Mouse (Mus musculus): Measurements from ENCODE around the gene Ulk4. TPM values are rescaled to one million over a fixed set of nuclear protein-coding genes. Genes with fewer than 3 reads are reported as not detected.
"Not testable (repeated sequence)": the region's sequence is repeated elsewhere in the genome, so short reads cannot be mapped to it uniquely, and the experiment has no call there.

The Ulk4 gene
- total RNA-seq, 2 experiments from 2014 or later: 9.5 to 9.9 TPM

DNA sequence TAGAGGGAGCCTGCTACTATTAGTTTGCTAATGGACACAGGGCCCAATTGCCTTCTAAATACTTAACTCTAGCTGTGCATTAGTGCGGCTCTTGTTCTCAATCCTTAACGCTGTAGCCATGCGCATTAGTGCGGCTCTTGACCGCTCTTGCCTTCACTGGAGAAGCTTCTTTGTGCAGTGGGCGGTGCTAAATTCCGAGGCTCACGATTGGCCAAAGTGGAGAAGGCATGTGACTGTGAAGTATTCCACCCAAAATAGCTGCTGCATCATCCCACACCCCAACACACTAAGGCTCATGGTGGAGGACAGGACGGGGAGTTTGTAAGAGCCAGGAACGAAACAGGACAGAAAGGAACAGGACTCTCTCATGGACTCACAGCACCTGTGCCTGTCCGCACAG, 58.4 kb downstream of the Ulk4 start:
- DNase-seq (ENCODE audit: low spot score in 2 of 2): no peak

DNA sequence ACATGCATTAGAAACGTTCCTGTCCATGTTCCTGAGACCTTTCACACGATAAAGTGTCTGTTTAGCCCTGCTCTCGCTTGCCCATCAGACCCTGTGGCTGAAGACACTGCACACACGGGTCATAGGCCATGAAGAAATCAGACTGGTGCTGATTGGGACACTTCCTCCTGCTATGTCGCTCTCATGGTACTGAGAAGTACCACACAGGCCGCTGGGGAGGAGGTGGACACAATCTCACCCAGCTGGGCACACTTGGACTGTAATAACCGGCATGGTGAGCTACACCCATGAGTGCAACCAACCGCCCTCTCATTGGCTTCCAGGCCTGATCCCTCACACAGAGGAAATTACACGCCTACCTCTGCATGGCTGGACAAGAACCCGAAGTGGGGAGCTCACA, 58.8 kb downstream of the Ulk4 start:
- DNase-seq (ENCODE audit: low spot score in 2 of 2): no peak
- Histone ChIP-seq H3K4me3 (no peak overlapping the region), H3K27ac (no peak overlapping the region)
- no peak for TF ChIP-seq CTCF (conservative IDR thresholded peaks at IDR 0.05)

More for the DNA sequence above, 58.4 kb downstream of the Ulk4 start:
- no peak for TF ChIP-seq CTCF (conservative IDR thresholded peaks at IDR 0.05)
- H3K4me3 ChIP-seq: no peak overlapping the region
- no peak overlapping the region for H3K27ac ChIP-seq

DNA sequence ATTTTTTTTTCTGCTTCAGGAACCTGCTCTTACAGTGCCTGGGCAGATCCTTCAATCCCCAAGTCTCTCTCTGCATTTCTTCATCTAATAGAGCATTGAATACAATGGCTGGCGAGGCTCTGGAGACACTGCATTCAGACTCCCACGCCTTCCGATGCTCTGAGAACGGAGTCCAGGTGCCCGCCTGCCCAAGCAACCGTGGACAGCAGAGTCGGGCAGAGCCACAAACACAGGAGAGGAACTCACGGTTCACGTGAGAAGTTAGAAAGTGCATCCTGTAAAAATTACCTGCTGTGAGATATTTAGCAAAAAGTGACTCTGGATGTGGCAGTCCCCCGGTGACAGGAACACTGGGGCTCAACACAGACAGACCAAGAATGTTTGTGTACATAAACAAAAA, 59.3 kb downstream of the Ulk4 start:
- no peak for TF ChIP-seq CTCF (conservative IDR thresholded peaks at IDR 0.05)
- Histone ChIP-seq H3K27ac (no peak overlapping the region), H3K4me3 (no peak overlapping the region)
- no peak for DNase-seq (ENCODE audit: low spot score in 2 of 2)

DNA sequence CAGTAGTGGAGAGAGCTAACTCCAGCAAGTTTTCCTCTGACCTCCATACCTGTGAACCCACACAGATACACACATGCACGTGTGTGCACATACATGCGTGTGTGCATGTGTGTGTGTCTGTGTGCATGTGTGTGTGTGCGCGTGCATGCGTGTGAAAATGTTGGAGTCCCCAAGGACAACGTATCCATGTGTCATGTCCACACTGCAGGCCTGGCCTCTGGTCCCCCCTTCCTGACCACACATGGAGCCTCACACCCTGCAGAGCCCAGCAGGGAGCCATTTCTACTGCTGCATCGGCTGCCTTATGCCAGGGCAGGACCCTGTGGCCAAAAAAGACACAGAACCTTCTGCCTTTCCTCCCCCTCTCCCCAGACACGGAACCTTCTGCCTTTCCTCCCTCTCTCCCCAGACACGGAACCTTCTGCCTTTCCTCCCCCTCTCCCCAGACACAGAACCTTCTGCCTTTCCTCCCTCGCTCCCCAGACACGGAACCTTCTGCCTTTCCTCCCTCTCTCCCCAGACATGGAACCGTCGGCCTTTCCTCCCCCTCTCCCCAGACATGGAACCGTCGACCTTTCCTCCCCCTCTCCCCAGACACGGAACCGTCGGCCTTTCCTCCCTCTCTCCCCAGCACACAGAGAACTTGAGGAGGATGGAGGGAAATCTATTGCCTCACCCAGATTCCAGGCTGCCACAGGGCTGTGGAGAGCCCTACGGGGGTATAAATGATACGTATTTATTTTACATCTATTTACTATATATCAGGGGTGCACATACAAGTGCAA, 60.3 kb downstream of the Ulk4 start:
- TF ChIP-seq CTCF (conservative IDR thresholded peaks at IDR 0.05): no peak
- Histone ChIP-seq H3K27ac (no peak overlapping the region), H3K4me3 (no peak overlapping the region)
- no peak for DNase-seq (ENCODE audit: low spot score in 2 of 2)

DNA sequence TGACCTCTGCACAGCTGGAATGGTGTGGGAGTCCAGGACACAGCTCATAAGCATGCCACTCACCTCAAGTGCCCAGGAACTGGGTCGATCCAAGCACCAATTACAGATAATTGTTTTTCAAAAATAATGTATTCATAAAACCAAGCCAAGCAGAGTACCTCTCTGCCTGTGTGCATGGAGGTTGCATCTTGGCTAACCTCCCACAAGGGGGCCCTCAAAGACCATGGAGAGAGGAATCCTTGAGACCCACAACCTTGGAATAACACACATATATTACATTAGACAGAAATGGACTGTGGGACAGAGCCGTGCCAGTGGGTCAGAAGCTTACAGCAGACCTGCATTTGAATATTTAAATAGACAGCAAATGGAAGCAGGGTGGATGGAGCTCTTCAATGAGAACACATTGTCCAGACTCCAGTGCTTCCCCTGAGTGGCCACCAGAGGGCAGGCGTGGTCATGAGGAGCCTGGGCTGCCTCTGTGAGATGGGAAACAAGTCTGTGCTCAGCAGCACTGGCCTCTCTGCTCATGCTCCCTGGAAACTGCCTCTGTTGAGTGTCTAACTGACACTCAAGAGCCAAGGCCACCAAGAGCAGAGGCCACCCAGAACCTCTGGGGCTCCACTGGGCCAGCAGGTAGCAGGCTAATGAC, 61.5 kb downstream of the Ulk4 start:
- DNase-seq (ENCODE audit: low spot score in 2 of 2): peak; percentile 42 to 66
- no peak overlapping the region for H3K27ac ChIP-seq
- TF ChIP-seq CTCF (conservative IDR thresholded peaks at IDR 0.05): peak; percentile 92
- H3K4me3 ChIP-seq: no peak overlapping the region

DNA sequence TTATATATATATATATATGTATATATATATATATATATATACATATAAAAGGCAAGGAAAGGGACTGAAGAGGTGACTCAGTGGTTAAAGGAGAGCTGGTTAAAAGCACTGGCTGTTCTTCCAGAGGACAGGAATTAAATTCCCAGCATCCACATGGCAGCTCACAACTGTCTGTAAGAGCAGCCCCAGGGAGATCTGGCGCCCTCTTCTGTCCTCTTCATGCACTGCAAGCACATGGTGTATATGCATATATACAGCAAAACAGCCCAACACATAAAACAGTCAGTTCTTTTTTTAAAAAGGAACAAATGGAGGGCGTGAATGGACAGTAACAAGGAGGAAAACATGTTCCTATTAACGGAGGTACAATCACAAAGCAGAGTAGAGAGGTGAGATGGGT, 64.7 kb downstream of the Ulk4 start:
- peak; percentile 47 for TF ChIP-seq CTCF (conservative IDR thresholded peaks at IDR 0.05)
- H3K27ac ChIP-seq: no peak overlapping the region

DNA sequence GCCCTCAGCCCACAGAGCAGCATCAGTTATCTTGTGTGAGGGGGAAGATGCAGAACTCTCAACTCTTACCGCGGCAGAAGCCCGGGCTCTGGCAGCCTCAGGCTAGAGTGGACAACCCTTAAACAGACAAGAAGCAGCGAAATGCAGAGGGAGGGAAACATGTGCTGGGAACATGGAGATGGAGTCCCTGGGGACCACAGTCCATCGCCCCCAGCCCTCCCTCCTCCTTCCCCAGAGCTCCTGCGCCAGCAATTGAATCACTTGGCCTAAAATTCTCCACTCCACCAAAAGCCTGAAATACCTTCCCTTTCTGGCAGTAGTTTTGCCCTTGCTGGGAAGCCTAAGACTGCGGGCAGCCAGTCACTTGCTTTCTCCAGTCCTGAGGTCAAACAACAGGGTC, 72.0 kb downstream of the Ulk4 start:
- TF ChIP-seq CTCF (conservative IDR thresholded peaks at IDR 0.05): no peak
- Histone ChIP-seq H3K4me3 (no peak overlapping the region), H3K27ac (no peak overlapping the region)
- no peak for DNase-seq (ENCODE audit: low spot score in 2 of 2)

More for the DNA sequence above, 64.7 kb downstream of the Ulk4 start:
- no peak for DNase-seq (ENCODE audit: low spot score in 2 of 2)
- H3K4me3 ChIP-seq: no peak overlapping the region

DNA sequence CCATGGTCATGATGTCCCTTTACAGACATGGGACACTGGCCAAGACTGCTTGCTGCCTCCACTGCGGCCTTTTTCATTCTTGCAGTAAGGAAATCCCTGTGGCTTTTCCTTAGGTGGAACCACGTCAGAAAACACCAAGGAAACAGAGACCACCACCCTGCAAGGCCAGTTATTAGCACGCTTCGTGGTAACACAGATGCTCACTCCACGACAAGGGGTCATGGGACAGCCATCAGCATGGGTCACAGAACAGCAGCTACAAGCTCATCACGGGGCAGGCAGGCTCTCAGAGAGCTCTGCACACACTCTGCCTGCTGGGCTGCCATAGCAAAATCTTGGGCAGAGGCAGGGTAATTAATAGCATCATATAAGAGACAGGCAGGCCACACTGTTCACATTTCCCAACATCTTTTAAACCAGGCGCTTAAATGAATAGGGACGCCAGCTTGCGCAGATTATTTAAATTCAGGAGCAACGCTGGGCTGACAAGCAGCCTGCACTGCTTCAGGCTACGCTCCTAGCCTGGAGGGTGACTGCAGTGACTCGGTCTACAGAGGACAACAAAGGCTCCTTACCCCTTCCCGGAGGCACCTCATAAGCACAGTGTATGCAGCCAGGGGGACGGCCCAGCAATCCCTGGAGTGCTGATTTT, 72.7 kb downstream of the Ulk4 start:
- TF ChIP-seq CTCF (conservative IDR thresholded peaks at IDR 0.05): no peak
- Histone ChIP-seq H3K4me3 (no peak overlapping the region), H3K27ac (no peak overlapping the region)
- no peak for DNase-seq (ENCODE audit: low spot score in 2 of 2)

DNA sequence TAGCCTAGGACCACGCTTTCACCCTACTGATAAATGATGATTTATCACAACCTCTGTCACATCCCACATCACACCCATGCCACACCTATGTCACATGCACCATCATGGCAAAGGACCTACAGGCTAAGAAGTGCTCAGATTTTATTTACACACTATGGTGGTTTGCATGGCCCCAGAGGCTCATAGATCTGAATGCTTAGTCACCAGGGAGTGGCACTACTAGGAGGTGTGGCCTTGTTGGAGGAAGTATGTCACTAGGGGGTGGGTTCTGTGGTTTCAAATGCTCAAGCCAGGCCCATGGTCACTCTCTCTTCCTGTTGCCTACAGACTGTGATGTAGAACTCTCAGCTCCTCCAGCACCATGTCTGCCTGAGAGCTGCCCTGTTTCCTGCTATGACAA, 73.3 kb downstream of the Ulk4 start:
- TF ChIP-seq CTCF (conservative IDR thresholded peaks at IDR 0.05): no peak
- Histone ChIP-seq H3K4me3 (no peak overlapping the region), H3K27ac (no peak overlapping the region)
- no peak for DNase-seq (ENCODE audit: low spot score in 2 of 2)

DNA sequence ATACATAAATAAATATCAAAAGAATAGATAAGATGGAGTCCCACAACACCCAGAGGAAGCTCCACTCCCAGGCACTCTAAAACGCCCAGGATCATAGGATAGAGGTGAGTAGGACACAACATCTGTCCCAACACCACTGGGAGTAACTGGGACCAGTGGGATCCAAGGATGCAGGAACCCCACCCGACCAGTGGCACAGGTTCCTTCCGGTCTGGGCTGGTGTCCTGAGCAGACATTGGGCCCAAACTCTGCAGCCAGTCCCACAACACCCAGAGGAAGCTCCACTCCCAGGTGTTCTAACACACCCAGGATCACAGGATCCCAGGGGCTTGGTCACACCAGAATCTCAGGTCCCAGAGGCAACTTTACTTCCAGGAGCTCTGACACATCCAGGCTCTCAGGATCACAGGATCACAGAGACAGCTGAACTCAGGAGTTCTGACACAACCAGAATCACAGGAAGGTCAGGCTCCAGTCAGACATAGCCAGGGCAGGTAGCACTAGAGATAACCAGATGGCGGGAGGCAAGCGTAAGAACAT, 77.8 kb downstream of the Ulk4 start:
- H3K4me3 ChIP-seq; H3K27ac ChIP-seq; DNase-seq (ENCODE audit: low spot score in 2 of 2): not testable (repeated sequence)

DNA sequence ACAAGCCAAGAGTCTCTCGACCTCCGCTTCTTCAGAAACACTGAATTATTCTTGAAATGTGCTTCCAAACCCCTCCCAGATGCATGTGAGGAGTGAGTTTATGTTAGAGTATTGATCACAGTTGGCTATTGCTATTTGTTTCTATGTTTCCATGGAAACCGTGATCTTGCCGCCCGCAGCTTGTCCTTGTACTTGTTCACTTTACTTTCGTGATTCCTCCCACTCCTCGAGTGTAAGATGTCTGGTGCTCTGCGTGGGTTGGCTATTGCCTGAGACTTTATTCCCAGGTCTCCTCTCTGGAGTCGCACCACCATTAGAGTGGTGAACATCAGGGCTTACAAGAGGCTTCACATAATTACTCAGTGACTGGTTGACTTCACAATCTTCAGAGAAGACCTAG, 80.5 kb downstream of the Ulk4 start:
- DNase-seq (ENCODE audit: low spot score in 2 of 2): no peak
- TF ChIP-seq CTCF (conservative IDR thresholded peaks at IDR 0.05): no peak
- Histone ChIP-seq H3K27ac (no peak overlapping the region), H3K4me3 (no peak overlapping the region)

DNA sequence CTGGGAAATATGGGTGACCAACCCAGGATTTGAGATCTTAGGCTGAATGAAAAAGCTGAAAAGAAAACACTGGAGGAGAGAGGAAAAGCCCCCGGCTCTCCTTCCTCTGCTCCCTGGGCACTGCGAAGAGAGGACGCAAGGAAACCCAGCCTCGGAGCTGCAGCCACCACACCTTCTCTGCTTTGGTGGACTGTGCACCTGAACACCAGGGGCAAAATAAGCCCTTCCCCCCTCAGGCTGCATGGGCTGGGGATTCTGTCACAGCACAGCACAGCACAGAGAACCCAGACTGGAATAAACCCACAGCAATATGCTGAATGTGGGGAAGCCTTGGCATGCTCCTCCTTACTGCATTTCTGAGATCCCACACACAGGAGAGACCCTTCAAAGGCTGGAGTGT, 81.9 kb downstream of the Ulk4 start:
- DNase-seq (ENCODE audit: low spot score in 2 of 2): no peak
- Histone ChIP-seq H3K4me3 (no peak overlapping the region), H3K27ac (no peak overlapping the region)
- TF ChIP-seq CTCF (conservative IDR thresholded peaks at IDR 0.05): no peak

DNA sequence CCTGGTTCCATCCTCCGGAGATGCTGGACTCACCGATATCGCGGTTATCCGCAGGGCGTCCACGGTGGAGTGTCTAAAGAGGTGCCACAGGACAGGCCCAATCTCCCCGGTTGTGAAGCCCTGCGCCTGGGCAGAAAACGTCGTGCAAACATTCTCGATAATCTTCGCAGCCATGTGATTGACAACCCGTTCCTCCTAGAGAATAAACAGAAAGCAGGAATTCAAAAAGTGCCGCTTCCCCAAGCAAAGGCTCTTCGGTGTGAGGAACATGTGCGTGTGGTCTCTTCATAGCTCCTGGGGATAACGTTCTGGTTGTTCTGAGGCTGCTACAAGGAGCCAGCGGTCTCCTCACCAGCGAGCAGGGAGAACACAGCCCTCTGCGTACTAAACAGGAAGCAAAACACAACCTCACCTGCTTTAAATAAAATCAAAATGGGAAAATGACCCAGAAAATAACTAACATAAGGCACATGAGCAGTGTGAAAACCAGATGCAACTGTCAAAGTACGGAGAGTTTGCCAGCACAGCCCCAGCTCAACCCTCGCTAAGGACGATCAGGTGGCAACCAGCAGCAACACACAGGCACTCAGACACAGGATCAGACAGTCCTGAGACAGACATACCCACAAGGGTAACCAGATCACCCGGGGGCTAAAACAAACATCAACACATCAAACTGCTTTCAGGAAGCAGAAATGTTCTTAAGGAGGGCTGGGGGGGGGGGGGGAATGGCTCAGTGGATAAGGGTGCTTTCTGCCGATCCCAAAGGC, 84.2 kb downstream of the Ulk4 start:
- H3K27ac ChIP-seq: no peak overlapping the region
- no peak for TF ChIP-seq CTCF (conservative IDR thresholded peaks at IDR 0.05)
- no peak for DNase-seq (ENCODE audit: low spot score in 2 of 2)
- no peak overlapping the region for H3K4me3 ChIP-seq

Measured in layer of hippocampus, adult 2 months (tissue).